Mouse (Mus musculus): ENCODE measurements around the gene Ncan. TPM values are rescaled to one million over a fixed set of nuclear protein-coding genes. Genes with fewer than 3 reads are reported as not detected.

Ncan gene
- polyA plus RNA-seq, 1 experiment from 2014 or later, result 0.39 TPM

DNA sequence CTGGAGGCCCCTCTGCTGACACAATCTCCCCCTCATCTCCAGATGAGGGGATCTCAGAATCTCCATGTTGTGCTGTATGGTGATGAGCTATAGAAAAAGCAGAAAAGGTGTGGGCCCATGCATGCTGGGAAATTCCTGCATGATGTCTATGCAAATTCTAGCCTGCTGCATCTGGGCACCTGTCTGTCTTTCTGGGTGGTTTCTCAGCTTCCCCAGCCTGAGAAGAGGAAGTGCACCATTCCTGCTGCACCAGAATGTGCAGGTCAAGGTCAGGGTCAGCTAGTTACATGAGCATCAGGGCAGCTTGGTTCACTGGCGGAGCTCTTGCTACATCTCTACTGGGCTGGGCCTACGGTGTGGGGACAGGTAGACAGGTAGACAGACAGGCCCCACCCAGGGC lies 10.2 kb downstream of the Ncan start:
- no peaks in the 10 kb centered on the region for H3K4me1 ChIP-seq (replicated peaks; ENCODE audit: control insufficient read depth, insufficient read depth, low read length)
- H3K27ac ChIP-seq (ENCODE audit: low read depth, low read length), result no peak overlapping the region
- H3K4me3 ChIP-seq (ENCODE audit: low read depth, low read length), result no peak overlapping the region
- H3K36me3 ChIP-seq (ENCODE audit: control insufficient read depth, insufficient read depth), result no peaks in the 10 kb centered on the region
- TF ChIP-seq CTCF (IDR thresholded peaks at IDR 0.05; ENCODE audit: low read depth), result no peak
- peaks cover 44% of the 10 kb centered on the region for H3K27me3 ChIP-seq (replicated peaks; ENCODE audit: control insufficient read depth, insufficient read depth, low read length)
- no peak overlapping the region for H3K9ac ChIP-seq (ENCODE audit: low read depth, low read length)
- no peaks in the 10 kb centered on the region for H3K9me3 ChIP-seq (ENCODE audit: control insufficient read depth)
- 62% methylated on average over 2 of the region's 2 CpGs for WGBS
- ATAC-seq, result no peak
- no peak overlapping the region for H3K4me2 ChIP-seq (replicated peaks; ENCODE audit: low read depth)

DNA sequence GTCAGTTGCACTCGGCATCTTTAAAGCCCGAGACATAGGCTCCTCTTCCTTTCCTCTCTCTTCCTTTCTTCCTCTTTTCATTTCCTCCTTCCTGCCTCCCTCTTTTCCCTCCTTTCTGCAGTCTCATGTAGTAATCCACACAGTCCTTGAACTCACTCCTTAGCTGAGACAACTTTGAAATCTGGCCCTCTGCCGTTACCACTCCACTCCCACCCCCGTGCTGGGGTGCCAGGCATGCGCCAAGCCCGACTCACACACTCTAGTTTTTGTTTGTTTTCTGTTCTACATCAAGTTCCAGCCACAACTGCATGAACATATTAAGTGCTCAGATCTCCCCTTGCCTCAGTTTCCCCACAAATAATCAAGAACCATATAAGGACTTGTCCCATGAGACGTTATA lies 15.8 kb downstream of the Ncan start:
- Histone ChIP-seq H3K27me3 (replicated peaks; ENCODE audit: control insufficient read depth, insufficient read depth, low read length) (peaks cover 8% of the 10 kb centered on the region; the same call in 1 of the 2 replicates), H3K4me3 (ENCODE audit: low read depth, low read length) (no peak overlapping the region), H3K9me3 (ENCODE audit: control insufficient read depth) (no peaks in the 10 kb centered on the region), H3K4me2 (replicated peaks; ENCODE audit: low read depth) (no peak overlapping the region), H3K4me1 (replicated peaks; ENCODE audit: control insufficient read depth, insufficient read depth, low read length) (no peaks in the 10 kb centered on the region), H3K27ac (ENCODE audit: low read depth, low read length) (no peak overlapping the region), H3K9ac (ENCODE audit: low read depth, low read length) (no peak overlapping the region), H3K36me3 (ENCODE audit: control insufficient read depth, insufficient read depth) (no peaks in the 10 kb centered on the region)
- TF ChIP-seq CTCF (IDR thresholded peaks at IDR 0.05; ENCODE audit: low read depth), result no peak
- 74% methylated on average over 7 of the region's 7 CpGs for WGBS
- ATAC-seq, result no peak

- Histone ChIP-seq H3K4me3 (ENCODE audit: low read depth, low read length) (no peak overlapping the region), H3K9ac (ENCODE audit: low read depth, low read length) (no peak overlapping the region), H3K9me3 (ENCODE audit: control insufficient read depth) (no peaks in the 10 kb centered on the region), H3K36me3 (ENCODE audit: control insufficient read depth, insufficient read depth) (no peaks in the 10 kb centered on the region), H3K4me2 (replicated peaks; ENCODE audit: low read depth) (no peak overlapping the region), H3K4me1 (replicated peaks; ENCODE audit: control insufficient read depth, insufficient read depth, low read length) (no peaks in the 10 kb centered on the region), H3K27ac (ENCODE audit: low read depth, low read length) (no peak overlapping the region), H3K27me3 (replicated peaks; ENCODE audit: control insufficient read depth, insufficient read depth, low read length) (peaks cover 8% of the 10 kb centered on the region; the same call in 1 of the 2 replicates)
- WGBS, result 11% methylated on average over 6 of the region's 6 CpGs
- ATAC-seq, result peak; percentile 46; the same call in 1 of the 2 replicates
- peak; percentile 84 for TF ChIP-seq CTCF (IDR thresholded peaks at IDR 0.05; ENCODE audit: low read depth)
Measured at GRCm38 (mm10) chr8:70104506-70104905, 16.2 kb downstream of the Ncan start.

DNA sequence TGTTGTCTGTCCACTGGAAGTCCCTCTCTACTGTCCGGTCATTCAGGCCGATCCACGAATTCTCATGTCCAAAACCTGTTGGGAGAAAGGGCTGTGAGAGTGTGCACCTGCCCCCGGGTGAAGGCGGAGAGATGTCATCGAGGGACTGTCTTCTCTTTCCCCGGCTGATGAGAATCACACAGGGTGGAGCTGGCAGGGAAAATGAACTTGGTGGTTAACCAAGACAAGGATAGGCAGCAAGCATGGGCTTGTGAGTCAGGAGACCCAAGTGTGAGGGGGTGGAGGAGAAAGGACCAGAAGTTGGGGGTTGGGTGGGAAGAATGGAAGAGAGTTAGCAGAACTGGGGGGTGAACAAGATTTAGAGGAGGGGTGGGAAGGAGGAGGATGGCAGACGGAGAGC lies 20.4 kb downstream of the Ncan start:
- H3K4me3 ChIP-seq (ENCODE audit: low read depth, low read length), result no peak overlapping the region
- H3K36me3 ChIP-seq (ENCODE audit: control insufficient read depth, insufficient read depth), result no peaks in the 10 kb centered on the region
- H3K27me3 ChIP-seq (replicated peaks; ENCODE audit: control insufficient read depth, insufficient read depth, low read length), result no peaks in the 10 kb centered on the region; the same call in 1 of the 2 replicates
- no peak overlapping the region for H3K9ac ChIP-seq (ENCODE audit: low read depth, low read length)
- no peak for ATAC-seq
- no peaks in the 10 kb centered on the region for H3K9me3 ChIP-seq (ENCODE audit: control insufficient read depth)
- H3K4me1 ChIP-seq (replicated peaks; ENCODE audit: control insufficient read depth, insufficient read depth, low read length), result no peaks in the 10 kb centered on the region
- no peak overlapping the region for H3K27ac ChIP-seq (ENCODE audit: low read depth, low read length)
- no peak overlapping the region for H3K4me2 ChIP-seq (replicated peaks; ENCODE audit: low read depth)
- TF ChIP-seq CTCF (IDR thresholded peaks at IDR 0.05; ENCODE audit: low read depth), result no peak
- WGBS, result 73% methylated on average over 8 of the region's 8 CpGs

DNA sequence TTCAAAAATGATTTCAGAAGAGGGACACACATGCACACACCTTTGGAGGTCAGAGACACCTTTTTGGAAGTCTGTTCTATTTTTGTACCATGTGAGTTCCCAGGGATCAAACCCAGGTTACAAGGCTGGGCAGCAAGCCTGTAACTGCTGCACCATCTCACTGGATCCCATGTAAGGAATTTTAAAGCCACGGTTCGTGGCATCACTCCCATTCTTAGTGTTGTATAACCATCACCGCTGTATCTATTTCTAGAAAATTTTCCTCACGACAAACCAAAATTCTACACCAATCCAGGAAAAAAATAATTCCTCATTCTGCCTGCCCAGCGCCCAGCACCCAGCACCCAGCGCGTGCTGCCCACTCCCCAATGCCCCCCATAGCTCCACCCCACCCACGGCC lies 21.4 kb downstream of the Ncan start:
- Histone ChIP-seq H3K4me3 (ENCODE audit: low read depth, low read length) (no peak overlapping the region), H3K4me1 (replicated peaks; ENCODE audit: control insufficient read depth, insufficient read depth, low read length) (no peaks in the 10 kb centered on the region), H3K9me3 (ENCODE audit: control insufficient read depth) (no peaks in the 10 kb centered on the region), H3K9ac (ENCODE audit: low read depth, low read length) (no peak overlapping the region), H3K27me3 (replicated peaks; ENCODE audit: control insufficient read depth, insufficient read depth, low read length) (no peaks in the 10 kb centered on the region; the same call in 1 of the 2 replicates), H3K4me2 (replicated peaks; ENCODE audit: low read depth) (no peak overlapping the region), H3K36me3 (ENCODE audit: control insufficient read depth, insufficient read depth) (no peaks in the 10 kb centered on the region), H3K27ac (ENCODE audit: low read depth, low read length) (no peak overlapping the region)
- no peak for ATAC-seq
- 59% methylated on average over 8 of the region's 8 CpGs for WGBS
- no peak for TF ChIP-seq CTCF (IDR thresholded peaks at IDR 0.05; ENCODE audit: low read depth)

DNA sequence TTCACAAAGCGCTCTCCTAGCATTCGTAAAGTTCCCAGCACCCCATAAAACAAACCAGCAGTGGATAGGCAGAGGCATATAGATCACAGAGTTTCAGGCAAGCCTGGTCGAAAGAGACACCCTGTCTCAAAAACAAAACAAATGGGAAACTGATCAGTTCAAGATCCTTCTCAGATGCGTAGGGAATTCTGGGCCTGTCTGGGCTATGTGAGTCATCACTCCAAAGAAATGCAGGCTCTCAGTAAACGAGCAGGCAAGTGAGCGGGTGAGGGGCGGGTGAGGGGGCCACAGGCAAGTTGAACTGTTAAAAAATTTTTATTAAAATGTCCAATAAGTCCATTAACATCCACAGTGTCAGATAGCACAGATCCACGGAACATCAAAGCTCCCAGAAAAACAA lies 27.9 kb downstream of the Ncan start:
- no peak overlapping the region for H3K4me2 ChIP-seq (replicated peaks; ENCODE audit: low read depth)
- no peaks in the 10 kb centered on the region for H3K4me1 ChIP-seq (replicated peaks; ENCODE audit: control insufficient read depth, insufficient read depth, low read length)
- peaks cover 30% of the 10 kb centered on the region for H3K27me3 ChIP-seq (replicated peaks; ENCODE audit: control insufficient read depth, insufficient read depth, low read length)
- WGBS, result 56% methylated on average over 8 of the region's 8 CpGs
- H3K27ac ChIP-seq (ENCODE audit: low read depth, low read length), result no peak overlapping the region
- H3K9ac ChIP-seq (ENCODE audit: low read depth, low read length), result no peak overlapping the region
- no peaks in the 10 kb centered on the region for H3K36me3 ChIP-seq (ENCODE audit: control insufficient read depth, insufficient read depth)
- no peak overlapping the region for H3K4me3 ChIP-seq (ENCODE audit: low read depth, low read length)
- TF ChIP-seq CTCF (IDR thresholded peaks at IDR 0.05; ENCODE audit: low read depth), result no peak
- H3K9me3 ChIP-seq (ENCODE audit: control insufficient read depth), result no peaks in the 10 kb centered on the region
- ATAC-seq, result no peak
